Mouse (Mus musculus) midbrain, embryonic 12.5 days (tissue): ENCODE results near the gene Dact3. TPM values are rescaled to one million over a fixed set of nuclear protein-coding genes. Genes with fewer than 3 reads are reported as not detected.

Experiments
- ATAC-seq: fragments of 200-750 bp; cut with Nextera tagmentation; 2 replicates; pipeline ENCODE4 v1.8.0; 2017; ENCODE audit warnings: low read depth, moderate TSS enrichment, moderate library complexity; ENCODE audit not compliant: low FRiP score
- H3K27ac ChIP-seq: fragments of 300-500 bp; sonication (generic); replicated peaks from 2 replicates; pipeline ENCODE4 v1.5.1; 2016; ENCODE audit warnings: mild to moderate bottlenecking
- H3K27me3 ChIP-seq: fragments of 300-500 bp; sonication (generic); 2 replicates; pipeline ENCODE4 v1.6.1; 2016; ENCODE audit warnings: mild to moderate bottlenecking
- H3K36me3 ChIP-seq: fragments of 300-500 bp; sonication (generic); 2 replicates; pipeline ENCODE4 v1.6.1; 2016
- H3K4me1 ChIP-seq: fragments of 300-500 bp; sonication (generic); 2 replicates; pipeline ENCODE4 v1.6.1; 2016
- H3K4me2 ChIP-seq: fragments of 300-500 bp; sonication (generic); replicated peaks from 2 replicates; pipeline ENCODE4 v1.6.1; 2016; ENCODE audit warnings: mild to moderate bottlenecking, moderate library complexity
- H3K4me3 ChIP-seq: fragments of 300-500 bp; sonication (generic); 2 replicates; pipeline ENCODE4 v1.5.1; 2016; ENCODE audit warnings: mild to moderate bottlenecking
- H3K9ac ChIP-seq: fragments of 300-500 bp; sonication (generic); replicated peaks from 2 replicates; pipeline ENCODE4 v1.6.1; 2016; ENCODE audit warnings: mild to moderate bottlenecking, moderate library complexity
- H3K9me3 ChIP-seq: fragments of 300-500 bp; sonication (generic); 2 replicates; pipeline ENCODE4 v1.6.1; 2016; ENCODE audit warnings: mild to moderate bottlenecking
- WGBS: fragments of 180-500 bp; shearing (Covaris S2); methylation state at CpG from one replicate; pipeline ENCODE4 v1.1.7; 2016; 5-methylcytosine and 5-hydroxymethylcytosine counted together
- polyA plus RNA-seq: library from polyadenylated mRNA; unstranded; fragments of >200 nt; fragmentation: Nextera tagmentation; extraction: Ambion mirVana; gene quantifications from 2 replicates; pipeline ENCODE4 v1.2.1, GENCODE M21; 2016

Dact3 gene
- polyA plus RNA-seq, 1 experiment from 2014 or later = 4.7 TPM

DNA sequence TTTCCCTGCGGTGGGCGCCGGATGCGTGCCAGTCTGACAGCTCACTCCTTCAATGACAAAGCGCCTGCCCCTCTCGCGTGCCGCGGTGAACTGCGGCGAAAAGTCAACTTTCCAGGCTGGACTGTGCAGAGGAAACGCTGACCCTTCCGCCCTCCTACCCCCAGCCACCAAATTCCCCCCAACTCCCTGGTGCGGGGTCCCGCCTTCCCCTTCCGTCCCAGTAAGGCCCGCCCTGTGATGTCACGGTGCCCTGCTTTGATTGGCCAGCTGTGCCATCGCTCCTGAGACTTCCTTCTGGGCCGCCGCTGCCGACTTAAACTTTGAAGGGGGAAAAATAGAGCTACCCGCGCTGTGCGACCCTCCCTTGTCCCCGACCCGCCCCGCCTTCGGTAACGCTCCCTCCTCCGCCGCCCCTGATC, 32.5 kb upstream of the Dact3 start, which contains the start of gene Prkd2:
Gene Prkd2, plus strand, starts transcription at position 258 of the 419 bp plus-strand sequence.
- H3K9ac ChIP-seq = peak within 1 kb of the TSS; percentile 87
- H3K36me3 ChIP-seq = peaks cover 43% of the 10 kb centered on the region
- peak within 1 kb of the TSS; percentile 67 for H3K27ac ChIP-seq
- H3K4me1 ChIP-seq = peaks cover 30% of the 10 kb centered on the region
- peaks cover 3% of the 10 kb centered on the region; the same call in 1 of the 2 replicates for H3K27me3 ChIP-seq
- peak; percentile 87 for ATAC-seq
- H3K4me2 ChIP-seq = peak within 1 kb of the TSS; percentile 97
- WGBS = under 1% methylated on average over 27 of the region's 32 CpGs
- peak within 1 kb of the TSS; percentile 52 for H3K4me3 ChIP-seq
- no peaks in the 10 kb centered on the region for H3K9me3 ChIP-seq

GRCm38 (mm10) chr7:16843441-16844171, 31.5 kb upstream of the Dact3 start:
- no peaks in the 10 kb centered on the region for H3K9me3 ChIP-seq
- H3K36me3 ChIP-seq = peaks cover 33% of the 10 kb centered on the region
- H3K27ac ChIP-seq = peak overlapping the region; percentile 67; the same call in 1 of the 2 replicates
- 2% methylated on average over 32 of the region's 33 CpGs for whole genome bisulfite sequencing
- peak overlapping the region; percentile 97 for H3K4me2 ChIP-seq
- H3K9ac ChIP-seq = peak overlapping the region; percentile 87
- H3K4me1 ChIP-seq = peaks cover 30% of the 10 kb centered on the region
- peak; percentile 27; the same call in 1 of the 2 replicates for ATAC-seq
- H3K27me3 ChIP-seq = peaks cover 3% of the 10 kb centered on the region; the same call in 1 of the 2 replicates
- H3K4me3 ChIP-seq = peak overlapping the region; percentile 52

GRCm38 (mm10) chr7:16844696-16845071, 30.4 kb upstream of the Dact3 start:
- Histone ChIP-seq H3K27ac (no peak overlapping the region), H3K4me3 (peak overlapping the region; percentile 4; the same call in 1 of the 2 replicates), H3K9me3 (no peaks in the 10 kb centered on the region), H3K4me2 (peak overlapping the region; percentile 12), H3K36me3 (peaks cover 32% of the 10 kb centered on the region), H3K27me3 (peaks cover 3% of the 10 kb centered on the region; the same call in 1 of the 2 replicates), H3K9ac (no peak overlapping the region; the same call in 1 of the 2 replicates), H3K4me1 (peaks cover 30% of the 10 kb centered on the region)
- ATAC-seq = no peak
- WGBS = 68% methylated on average over 3 of the region's 3 CpGs

DNA sequence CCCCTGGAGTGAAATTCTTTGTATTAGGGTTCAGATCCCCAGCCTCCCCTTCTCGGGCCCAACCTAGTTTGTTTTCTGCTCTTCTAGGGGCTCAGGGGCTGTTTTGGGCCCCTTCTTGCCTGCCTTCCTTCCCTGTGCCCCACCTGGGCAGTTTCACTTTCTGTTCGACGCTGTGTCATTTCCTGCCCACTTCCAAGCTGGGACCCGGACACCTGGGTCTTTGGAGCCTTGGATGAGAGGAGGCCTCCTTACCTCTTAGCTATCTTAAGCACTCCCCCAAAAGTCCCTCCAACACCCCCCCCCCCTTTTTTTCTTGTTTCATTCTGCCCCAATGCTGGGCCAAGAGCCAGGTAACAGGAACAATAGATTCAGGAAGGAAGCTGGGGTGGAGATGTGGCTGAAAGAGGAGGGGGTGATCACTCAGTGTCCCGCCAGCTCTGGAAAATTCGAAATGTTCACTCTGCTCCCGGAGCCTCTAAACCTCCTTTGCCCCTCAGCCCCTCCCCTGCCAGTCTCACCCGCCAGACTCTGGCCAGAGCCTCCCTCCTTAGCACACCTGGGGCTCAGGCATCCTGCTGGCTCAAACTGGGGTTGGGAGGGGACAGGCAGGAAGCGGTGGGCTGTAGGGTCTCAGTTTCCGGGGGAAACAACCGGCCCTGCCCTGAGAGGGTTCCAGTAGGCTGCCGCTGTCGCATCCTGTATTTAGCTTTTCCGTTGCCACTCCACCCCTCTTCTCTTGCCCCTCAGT, 29.9 kb upstream of the Dact3 start:
- ATAC-seq = no peak
- Histone ChIP-seq H3K9me3 (no peaks in the 10 kb centered on the region), H3K4me2 (peak overlapping the region; percentile 12), H3K4me3 (peak overlapping the region; percentile 9; the same call in 1 of the 2 replicates), H3K27ac (no peak overlapping the region), H3K9ac (peak overlapping the region; percentile 37; the same call in 1 of the 2 replicates), H3K27me3 (peaks cover 3% of the 10 kb centered on the region; the same call in 1 of the 2 replicates), H3K36me3 (peaks cover 32% of the 10 kb centered on the region), H3K4me1 (peaks cover 30% of the 10 kb centered on the region)
- WGBS = 45% methylated on average over 14 of the region's 14 CpGs

DNA sequence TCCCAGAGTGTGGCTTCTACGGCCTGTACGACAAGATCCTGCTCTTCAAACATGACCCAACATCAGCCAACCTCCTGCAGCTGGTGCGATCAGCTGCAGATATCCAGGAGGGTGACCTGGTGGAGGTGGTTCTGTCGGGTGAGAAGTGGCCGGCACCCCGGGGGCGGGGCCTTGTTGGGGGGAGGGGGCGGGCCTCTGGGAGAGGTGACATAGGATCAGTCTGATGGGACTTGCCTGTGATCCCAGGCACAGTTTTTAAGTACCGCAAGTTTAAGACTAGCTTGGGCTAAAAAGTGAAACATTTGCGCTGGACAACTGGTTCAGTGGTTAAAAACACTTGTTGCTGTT, 29.3 kb upstream of the Dact3 start:
- Histone ChIP-seq H3K4me2 (peak overlapping the region; percentile 12), H3K27ac (no peak overlapping the region; the same call in 1 of the 2 replicates), H3K9ac (0 out of 2 replicates have a peak overlapping the region, but pooled peaks have one; percentile 37), H3K4me3 (0 out of 2 replicates have a peak overlapping the region, but pooled peaks have one; percentile 9), H3K4me1 (peaks cover 30% of the 10 kb centered on the region), H3K9me3 (no peaks in the 10 kb centered on the region), H3K36me3 (peaks cover 32% of the 10 kb centered on the region), H3K27me3 (peaks cover 3% of the 10 kb centered on the region; the same call in 1 of the 2 replicates)
- WGBS = 36% methylated on average over 10 of the region's 10 CpGs
- ATAC-seq = no peak

GRCm38 (mm10) chr7:16846775-16847174, 28.3 kb upstream of the Dact3 start:
- WGBS = 97% methylated on average over 5 of the region's 5 CpGs
- Histone ChIP-seq H3K27ac (no peak overlapping the region), H3K9me3 (no peaks in the 10 kb centered on the region), H3K9ac (no peak overlapping the region), H3K4me1 (peaks cover 30% of the 10 kb centered on the region), H3K4me2 (no peak overlapping the region), H3K36me3 (peaks cover 27% of the 10 kb centered on the region), H3K27me3 (peaks cover 3% of the 10 kb centered on the region; the same call in 1 of the 2 replicates), H3K4me3 (no peak overlapping the region)
- no peak for ATAC-seq

GRCm38 (mm10) chr7:16847507-16847906, 27.6 kb upstream of the Dact3 start:
- H3K36me3 ChIP-seq = peaks cover 33% of the 10 kb centered on the region
- no peak overlapping the region for H3K4me3 ChIP-seq
- WGBS = 87% methylated on average over 19 of the region's 19 CpGs
- peaks cover 3% of the 10 kb centered on the region; the same call in 1 of the 2 replicates for H3K27me3 ChIP-seq
- H3K9ac ChIP-seq = no peak overlapping the region
- no peak overlapping the region for H3K4me2 ChIP-seq
- H3K27ac ChIP-seq = no peak overlapping the region
- H3K4me1 ChIP-seq = peaks cover 24% of the 10 kb centered on the region
- no peak for ATAC-seq
- H3K9me3 ChIP-seq = no peaks in the 10 kb centered on the region

- ATAC-seq = no peak
Measured at GRCm38 (mm10) chr7:16848579-16848978, 26.5 kb upstream of the Dact3 start.

DNA sequence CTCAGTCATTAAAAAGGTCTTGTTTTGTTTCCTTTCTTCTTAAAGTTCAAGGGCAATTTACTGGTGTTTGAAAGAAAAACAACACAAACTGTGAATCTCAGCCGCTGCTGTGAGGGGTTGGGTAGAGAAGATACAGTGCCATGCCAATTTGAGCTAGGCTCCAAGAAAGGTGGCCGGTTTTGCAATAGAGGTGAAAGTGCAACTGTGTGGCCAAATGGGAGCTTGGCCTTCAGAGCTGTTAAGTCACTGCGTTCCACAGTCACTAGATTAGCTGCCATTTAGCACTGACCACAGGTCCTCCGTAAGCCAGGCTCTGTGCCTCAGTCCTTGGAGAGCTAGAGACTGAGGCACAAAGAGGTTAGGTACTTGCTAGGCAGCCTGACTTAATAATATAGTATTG, 23.5 kb upstream of the Dact3 start:
- ATAC-seq = no peak
- WGBS = 94% methylated on average over 4 of the region's 4 CpGs
- H3K9ac ChIP-seq = no peak overlapping the region
- no peaks in the 10 kb centered on the region for H3K9me3 ChIP-seq
- no peaks in the 10 kb centered on the region for H3K4me1 ChIP-seq
- no peak overlapping the region for H3K27ac ChIP-seq
- H3K4me3 ChIP-seq = no peak overlapping the region
- no peaks in the 10 kb centered on the region for H3K27me3 ChIP-seq
- H3K36me3 ChIP-seq = peaks cover 69% of the 10 kb centered on the region
- no peak overlapping the region for H3K4me2 ChIP-seq

More at GRCm38 (mm10) chr7:16848579-16848978, 26.5 kb upstream of the Dact3 start:
- H3K4me2 ChIP-seq = no peak overlapping the region
- H3K4me1 ChIP-seq = peaks cover 20% of the 10 kb centered on the region
- no peaks in the 10 kb centered on the region for H3K9me3 ChIP-seq
- H3K9ac ChIP-seq = no peak overlapping the region
- H3K27me3 ChIP-seq = peaks cover 3% of the 10 kb centered on the region; the same call in 1 of the 2 replicates
- peaks cover 41% of the 10 kb centered on the region for H3K36me3 ChIP-seq
- no peak overlapping the region for H3K27ac ChIP-seq
- WGBS = 22% methylated on average over 16 of the region's 17 CpGs
- H3K4me3 ChIP-seq = no peak overlapping the region

DNA sequence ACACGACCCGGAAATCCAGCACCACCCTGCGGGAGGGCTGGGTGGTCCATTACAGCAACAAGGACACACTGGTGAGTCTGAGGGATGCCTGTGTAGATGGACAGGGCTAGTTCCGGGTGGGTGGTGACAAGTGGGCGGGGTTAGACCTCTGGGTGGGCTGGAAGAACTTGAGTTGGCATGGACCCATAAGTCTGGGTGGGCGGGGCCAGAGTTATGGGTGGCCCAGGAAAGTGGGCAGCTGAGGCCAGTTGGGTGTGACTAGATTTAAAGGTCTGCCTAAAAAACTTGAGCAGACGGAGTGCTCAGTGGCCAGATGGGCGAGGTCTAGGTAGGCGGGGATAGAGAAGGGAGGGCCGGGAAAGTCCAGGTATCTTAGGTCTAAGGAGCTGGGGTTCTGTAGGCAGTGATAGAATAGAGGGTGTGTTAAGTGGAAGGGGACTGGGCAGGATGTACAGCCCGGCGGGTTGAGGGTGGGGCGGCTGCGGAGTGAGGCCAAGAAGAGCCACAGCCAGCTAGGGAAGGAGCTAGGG, 21.8 kb upstream of the Dact3 start:
- Histone ChIP-seq H3K36me3 (peaks cover 86% of the 10 kb centered on the region), H3K4me3 (no peak overlapping the region), H3K4me2 (no peak overlapping the region), H3K9me3 (no peaks in the 10 kb centered on the region), H3K4me1 (no peaks in the 10 kb centered on the region), H3K9ac (no peak overlapping the region), H3K27ac (no peak overlapping the region), H3K27me3 (no peaks in the 10 kb centered on the region)
- 90% methylated on average over 14 of the region's 14 CpGs for WGBS
- ATAC-seq = no peak

DNA sequence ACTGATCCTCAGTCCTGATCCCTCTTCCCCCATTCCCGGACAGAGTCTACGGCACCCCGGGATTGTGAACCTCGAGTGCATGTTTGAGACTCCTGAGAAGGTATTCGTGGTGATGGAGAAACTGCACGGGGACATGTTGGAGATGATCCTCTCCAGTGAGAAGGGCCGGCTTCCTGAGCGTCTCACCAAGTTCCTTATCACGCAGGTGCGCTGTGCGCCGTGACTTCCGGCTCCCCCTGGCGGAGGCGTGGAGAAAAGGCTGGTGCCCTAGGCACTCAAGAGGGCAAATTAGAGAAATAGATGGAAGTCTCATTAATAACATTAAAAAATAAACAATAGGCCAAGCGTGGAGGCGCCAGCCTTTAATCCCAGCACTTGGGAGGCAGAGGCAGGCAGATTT, 16.8 kb upstream of the Dact3 start:
- WGBS = 18% methylated on average over 17 of the region's 17 CpGs
- Histone ChIP-seq H3K4me2 (no peak overlapping the region), H3K4me1 (no peaks in the 10 kb centered on the region), H3K9ac (no peak overlapping the region), H3K27ac (no peak overlapping the region), H3K4me3 (no peak overlapping the region), H3K9me3 (no peaks in the 10 kb centered on the region), H3K27me3 (no peaks in the 10 kb centered on the region), H3K36me3 (peaks cover 54% of the 10 kb centered on the region)
- ATAC-seq = no peak
